Mouse (Mus musculus) thymus, adult 2 months (tissue): Measurements from ENCODE around the gene D930007J09Rik.

Experiments used
- CTCF ChIP-seq: fragments of 200-500 bp; IDR thresholded peaks from 2 replicates; pipeline ENCODE4 v1.5.1; 2012; ENCODE audit warnings: mild to moderate bottlenecking, control low read depth, low read length, moderate library complexity, borderline replicate concordance; ENCODE audit not compliant: control insufficient read depth, poor library complexity, insufficient read depth; ENCODE audit errors: extremely low read depth
- POLR2A ChIP-seq: fragments of 200-500 bp; IDR thresholded peaks from 2 replicates; pipeline ENCODE4 v1.6.1; 2012; ENCODE audit warnings: mild to moderate bottlenecking, low read length, control low read depth, moderate library complexity; ENCODE audit not compliant: control insufficient read depth, poor library complexity, insufficient read depth; ENCODE audit errors: extremely low read depth

GRCm38 (mm10) chr13:32834513-32834912, 31.9 kb upstream of the D930007J09Rik start:
- no peak for TF ChIP-seq POLR2A
- TF ChIP-seq CTCF: no peak
